Mouse (Mus musculus): ENCODE measurements at regions not wholly inside any gene's neighbourhood (a gene's known extent, or its start where the extent isn't known, plus 50 kb on each side); places are given as distances from the start of the nearest gene placed in this dataset.
"Not testable (repeated sequence)": the region's sequence is repeated elsewhere in the genome, so short reads cannot be mapped to it uniquely, and the experiment has no call there.

DNA sequence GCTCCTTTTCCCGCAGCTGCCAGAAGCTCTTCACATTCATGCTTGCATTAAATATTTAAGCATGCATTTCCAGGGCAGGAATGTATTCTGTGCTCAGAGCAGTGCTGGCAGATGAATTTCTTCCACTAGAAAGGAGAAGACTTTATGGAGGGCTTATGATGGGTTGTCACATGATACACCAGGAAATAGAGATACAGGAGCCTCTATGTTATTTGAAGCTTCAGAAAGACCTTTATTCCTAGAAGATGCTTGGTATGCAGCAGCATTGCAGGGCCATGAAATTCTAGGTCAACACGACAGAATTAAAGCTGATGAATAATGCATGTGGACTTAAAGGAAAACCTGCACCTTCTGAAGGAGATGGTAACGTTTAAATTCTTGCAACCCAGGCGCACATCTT is 212.1 kb downstream of the Adgrg6 start:
- no peak for DNase-seq (ENCODE audit: low spot score)

DNA sequence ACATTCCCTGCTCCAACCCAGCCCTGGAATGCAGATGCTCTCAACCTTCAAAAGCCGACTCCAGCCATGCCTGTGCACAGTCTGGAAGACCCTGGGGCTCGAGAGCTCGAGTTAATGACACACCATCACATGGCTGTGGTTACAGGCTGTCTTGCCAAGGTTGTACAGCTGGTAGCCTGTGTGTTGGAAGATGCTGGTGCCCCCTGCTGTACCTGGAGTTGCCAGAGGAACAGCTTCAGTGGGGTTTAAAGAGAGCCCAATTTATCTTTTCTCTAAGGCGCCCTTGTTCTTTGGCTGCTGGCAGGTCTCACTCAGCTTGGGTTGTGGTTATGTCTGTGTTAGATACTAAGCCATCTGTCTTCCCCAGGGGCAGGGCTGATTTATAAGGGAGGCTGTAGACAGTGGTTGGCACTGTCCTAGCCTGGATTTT is 212.8 kb downstream of the Adgrg6 start:
- no peak for DNase-seq (ENCODE audit: low spot score)

DNA sequence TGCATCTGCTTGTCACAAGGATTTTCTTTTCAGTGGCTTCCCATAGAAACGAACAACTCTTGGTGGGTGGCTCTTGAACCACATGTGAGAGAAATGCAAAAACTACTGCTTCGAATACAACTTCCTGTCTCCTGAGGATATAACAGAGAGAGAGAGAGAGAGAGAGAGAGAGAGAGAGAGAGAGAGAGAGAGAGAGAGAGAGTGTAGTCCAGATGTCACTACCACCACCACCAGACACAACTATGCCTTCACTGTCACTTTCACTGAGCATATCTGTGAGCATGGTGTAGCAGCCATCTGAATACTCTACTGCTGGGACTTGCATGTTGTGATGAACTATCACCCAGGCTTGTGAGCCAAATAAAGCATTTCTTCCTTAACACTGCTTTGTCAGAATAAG is 216.6 kb downstream of the Adgrg6 start:
- no peak for DNase-seq (ENCODE audit: low spot score)

DNA sequence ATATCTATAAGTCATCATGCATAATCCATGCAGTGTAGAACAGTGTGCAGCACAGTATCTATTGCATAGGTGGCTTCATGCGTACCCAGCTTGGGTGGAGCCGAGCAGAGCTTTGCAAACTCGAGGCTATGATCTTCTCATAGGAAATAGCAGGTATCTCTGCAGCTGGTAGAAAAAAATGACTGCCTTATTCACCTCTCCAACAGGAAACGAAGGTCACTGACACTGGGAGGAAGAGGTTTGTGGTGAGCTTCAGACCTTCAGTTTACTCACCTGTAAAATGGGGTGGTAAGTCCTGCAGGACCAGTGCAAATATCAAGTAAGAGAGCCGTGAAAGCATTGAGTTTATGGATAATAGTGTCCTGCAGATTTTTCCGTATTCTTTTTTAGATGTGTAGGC is 219.2 kb downstream of the Adgrg6 start:
- no peak for DNase-seq (ENCODE audit: low spot score)

DNA sequence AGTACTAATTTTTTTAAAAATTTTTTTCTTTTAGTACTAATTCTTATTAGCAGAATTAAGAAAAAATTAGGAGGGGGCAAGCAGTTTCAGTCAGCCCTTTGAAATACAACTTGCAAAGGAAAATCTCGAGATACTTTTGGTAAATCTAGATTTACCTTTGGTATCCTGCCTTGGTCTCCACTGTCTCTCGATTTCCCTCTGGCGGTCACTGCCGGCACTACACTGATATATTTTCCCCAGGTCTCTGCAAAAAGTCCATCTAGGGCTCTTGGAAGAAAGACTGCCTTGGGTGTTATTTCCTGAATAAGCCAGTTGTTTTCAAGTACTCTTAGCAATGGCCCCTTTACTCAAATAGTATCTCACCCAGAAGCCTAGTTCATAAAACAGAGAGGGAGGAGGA is 224.0 kb downstream of the Adgrg6 start:
- peak; percentile 56 for DNase-seq (ENCODE audit: low spot score)

DNA sequence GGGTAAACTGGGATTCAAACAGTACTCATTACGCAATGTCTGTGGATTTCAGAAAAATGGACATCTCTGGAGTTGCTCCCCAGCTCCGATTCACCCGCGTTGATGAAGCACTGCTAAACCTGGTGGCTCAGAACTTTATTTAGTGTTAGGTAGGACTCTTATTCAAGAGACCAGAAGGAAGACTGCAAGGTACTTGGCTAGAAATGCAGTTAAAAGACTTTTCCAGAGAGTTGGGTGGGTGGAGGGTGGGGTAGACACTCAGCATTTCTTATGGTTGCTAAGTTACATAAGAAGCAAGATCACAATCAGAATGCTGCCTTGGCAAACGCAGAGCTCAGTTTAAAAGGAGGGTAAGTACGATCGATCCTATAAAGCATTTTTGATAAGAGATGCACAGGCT is 230.2 kb downstream of the Adgrg6 start:
- no peak for DNase-seq (ENCODE audit: low spot score)

DNA sequence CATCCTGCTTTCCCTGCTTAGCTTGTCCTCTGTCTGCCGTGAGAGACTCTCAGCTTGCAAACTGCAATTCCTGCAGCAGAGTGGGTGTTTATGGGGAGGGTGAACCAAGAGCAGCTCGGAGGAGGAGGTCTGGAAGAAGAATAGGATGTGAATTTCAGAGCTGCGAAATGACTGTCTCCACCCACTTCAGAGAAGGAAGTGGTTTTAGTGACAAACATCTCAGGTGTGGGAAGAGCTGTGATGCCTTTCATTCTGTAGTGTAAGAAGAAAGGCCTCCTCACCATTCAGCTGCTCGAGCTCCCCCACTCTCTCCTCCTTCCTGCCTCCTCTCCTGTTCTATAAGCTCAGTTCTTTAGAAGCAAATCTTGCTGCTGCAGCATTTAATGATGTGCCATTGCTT is 230.9 kb downstream of the Adgrg6 start:
- DNase-seq (ENCODE audit: low spot score) = no peak

DNA sequence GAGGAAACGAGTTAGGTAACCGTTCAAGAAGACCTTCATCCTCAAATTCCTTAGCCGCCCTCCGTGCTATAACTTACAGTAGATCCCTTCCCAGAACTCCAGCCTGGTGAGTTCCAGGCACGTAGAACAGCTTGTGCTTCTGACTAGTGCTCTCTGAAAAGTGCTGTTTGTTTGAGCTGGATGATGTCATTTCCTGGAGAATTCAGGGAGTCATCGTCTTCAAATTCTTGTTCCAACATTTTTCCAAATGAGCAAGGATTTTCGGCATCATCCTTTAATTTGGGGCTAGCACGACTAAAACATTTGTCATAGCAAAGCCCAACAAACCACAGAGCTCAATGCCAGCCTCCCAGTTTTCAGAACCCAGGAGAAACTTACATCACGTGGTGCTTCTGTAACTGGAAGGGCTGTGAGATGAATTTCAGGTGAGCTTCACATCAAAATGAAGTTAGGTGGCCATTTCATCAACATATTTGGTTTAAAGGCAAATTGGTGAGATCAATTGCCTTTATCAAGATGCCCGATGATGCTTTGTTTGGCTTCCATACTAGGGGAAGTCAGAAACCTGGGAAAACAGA is 231.4 kb downstream of the Adgrg6 start:
- DNase-seq (ENCODE audit: low spot score) = no peak

DNA sequence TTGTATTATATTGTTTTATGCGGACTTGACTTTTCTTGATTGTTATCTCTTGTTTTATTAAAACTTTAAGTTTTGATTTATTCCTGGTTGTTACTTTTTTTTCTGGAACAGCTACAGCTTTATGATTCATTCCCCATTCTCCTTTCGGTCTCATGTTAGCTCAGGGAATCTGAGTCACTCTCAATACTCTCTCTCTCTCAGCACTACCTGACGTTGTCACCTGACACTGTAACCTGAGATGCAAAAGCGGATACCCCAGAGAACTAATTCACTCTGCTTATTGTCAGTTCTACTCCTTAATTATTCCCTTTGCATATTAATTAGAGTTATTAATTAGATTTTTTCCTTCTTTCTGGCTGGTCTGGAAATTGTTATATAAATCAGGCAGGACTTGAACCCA is 232.5 kb downstream of the Adgrg6 start:
- DNase-seq (ENCODE audit: low spot score) = no peak

DNA sequence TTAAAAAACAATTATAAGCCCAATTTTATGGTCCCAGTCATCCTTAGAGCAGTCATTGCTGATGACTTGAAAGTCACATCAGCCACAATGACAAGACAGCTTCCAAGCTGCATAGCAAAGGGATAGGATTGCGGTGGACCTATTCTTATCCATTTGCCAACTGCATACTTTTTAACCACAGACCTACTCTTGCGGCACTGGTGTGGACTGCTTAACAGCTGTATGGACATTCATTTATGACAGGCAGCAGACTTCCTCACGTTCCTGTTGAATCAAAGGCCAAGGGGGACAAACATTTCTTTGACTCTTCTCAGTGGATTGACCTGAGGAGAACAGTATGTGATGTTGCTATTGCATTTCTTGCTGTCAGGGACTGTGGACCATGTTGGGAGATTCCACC is 233.5 kb downstream of the Adgrg6 start:
- no peak for DNase-seq (ENCODE audit: low spot score)

DNA sequence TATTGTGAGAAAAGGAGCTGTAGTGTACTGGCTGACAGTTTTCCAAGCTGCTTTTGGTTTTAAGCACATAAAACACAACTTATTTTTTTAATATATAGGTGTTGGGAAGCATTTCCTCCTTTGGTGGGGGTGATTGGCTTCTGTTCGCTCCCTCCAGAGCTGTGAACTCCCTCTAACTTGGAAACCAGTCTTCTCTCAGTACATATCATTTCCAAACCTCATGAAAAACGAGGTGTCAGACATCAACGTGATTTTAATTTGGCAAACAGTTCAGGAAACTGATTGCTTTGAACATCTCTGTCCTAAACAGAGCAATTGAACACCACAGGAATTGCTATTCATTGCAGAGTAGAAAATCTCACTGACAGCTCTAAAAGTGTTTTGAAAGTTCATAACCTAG is 238.6 kb downstream of the Adgrg6 start:
- DNase-seq (ENCODE audit: low spot score) = no peak

DNA sequence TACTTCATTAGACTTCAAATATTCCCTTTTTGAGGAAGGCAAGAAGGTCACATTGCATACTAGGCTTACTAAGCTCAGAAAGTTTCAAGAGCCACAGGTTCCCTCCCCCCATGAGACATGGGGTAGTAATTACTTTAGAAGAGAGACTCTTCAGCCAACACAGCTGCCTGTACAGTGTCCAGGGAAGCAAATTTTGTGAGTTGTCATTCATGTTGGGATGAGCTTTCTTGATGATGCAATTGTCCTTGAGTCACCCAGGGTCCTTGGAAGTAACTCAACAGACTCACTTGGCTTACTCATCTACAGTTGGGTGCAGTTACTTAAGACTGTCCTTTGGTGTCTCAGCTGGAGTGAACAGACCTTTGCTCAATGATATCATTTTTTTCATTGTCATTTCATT is 242.0 kb downstream of the Adgrg6 start:
- DNase-seq (ENCODE audit: low spot score) = no peak

DNA sequence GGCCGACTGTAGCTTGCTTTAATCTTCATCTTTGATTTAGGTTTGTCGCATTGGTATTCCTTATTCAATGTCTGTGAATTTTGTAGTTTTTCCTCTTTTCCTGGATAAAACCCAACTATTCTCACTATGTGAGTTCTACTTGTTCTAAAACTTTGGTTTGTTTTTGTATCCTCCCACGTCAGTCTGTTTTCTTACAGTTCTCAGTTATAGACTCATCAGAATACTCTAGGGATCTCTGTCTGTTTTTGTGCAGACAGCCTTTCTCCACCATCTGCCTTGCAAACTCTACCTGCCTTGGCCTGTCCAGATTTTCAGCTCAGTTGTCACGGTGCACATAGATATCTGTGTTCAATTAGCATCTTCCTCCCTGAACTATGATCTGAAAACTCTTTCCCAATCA is 249.3 kb downstream of the Adgrg6 start:
- DNase-seq (ENCODE audit: low spot score) = no peak

DNA sequence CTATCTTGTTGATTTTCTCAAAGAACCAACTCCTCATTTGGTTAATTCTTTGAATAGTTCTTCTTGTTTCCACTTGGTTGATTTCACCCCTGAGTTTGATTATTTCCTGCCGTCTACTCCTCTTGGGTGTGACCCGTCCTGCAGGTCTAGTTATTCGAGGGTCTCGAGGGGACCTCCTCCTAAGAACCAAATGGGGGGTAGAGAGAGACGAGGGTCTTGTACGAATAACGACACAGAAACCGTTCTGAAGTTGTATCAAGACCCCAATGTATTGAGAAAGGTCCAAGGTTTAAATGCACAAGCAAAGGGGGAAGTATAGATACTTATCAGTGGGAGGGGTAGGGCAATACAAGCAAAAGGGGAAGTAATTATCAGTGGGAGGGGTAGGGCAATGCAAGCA is 252.8 kb downstream of the Adgrg6 start:
- not testable (repeated sequence) for DNase-seq (ENCODE audit: low spot score)

DNA sequence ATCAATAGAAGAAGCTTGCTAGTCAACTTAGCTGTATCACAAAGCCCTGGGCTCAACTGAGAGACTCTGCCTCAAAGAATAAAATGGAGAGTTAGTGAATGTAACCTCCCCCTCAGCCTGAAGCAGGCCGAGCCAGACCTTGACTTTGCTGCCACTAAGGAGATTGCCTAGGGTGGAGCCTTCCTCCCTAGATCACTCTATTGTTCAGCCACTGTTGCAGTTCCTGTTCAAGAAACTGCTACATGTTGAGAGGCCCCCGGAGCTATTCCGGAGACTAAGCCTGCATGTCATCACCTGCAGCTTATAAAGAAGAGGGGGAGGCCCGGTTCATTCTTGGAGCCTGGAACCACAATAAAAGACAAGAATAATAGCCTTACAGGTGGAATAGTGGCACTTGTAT is 257.9 kb downstream of the Adgrg6 start:
- DNase-seq (ENCODE audit: low spot score) = no peak

DNA sequence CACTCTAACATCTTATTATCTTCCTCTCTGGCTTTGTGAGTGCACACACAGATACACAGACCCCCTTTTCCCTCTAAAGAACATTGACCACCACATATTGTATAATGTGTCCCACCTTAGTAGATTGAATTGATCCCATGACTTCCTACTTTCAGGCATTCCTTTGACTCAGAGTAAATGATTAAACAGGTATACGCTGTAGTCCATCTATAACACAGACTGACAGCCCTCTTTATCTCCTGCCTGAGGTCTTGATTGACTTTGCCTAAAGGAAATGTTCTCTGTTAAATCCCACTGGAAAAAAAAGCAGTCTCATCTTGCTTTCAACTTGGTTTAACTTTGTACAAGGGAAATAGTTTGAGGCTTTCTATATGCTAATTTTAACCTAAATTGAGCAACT is 268.8 kb downstream of the Adgrg6 start:
- DNase-seq (ENCODE audit: low spot score) = no peak

DNA sequence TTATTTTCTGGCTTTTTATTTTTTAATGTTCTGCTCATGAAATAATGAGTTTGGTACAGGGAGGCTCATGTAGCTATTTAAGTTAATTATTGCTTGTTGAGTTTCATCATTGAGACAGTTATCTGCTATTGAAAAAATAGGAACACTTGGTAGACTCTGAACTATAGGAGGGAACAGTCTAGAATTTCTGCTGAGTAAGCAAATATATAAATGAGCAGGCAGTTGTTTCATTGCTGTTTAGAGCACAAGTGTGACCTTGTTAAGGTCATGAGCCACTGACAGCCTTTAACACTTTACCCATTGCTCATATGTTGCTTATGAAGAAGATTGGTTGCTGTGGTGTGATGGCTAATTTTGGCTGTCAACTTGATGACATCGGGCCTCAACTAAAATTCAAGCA is 270.0 kb downstream of the Adgrg6 start:
- DNase-seq (ENCODE audit: low spot score) = no peak

DNA sequence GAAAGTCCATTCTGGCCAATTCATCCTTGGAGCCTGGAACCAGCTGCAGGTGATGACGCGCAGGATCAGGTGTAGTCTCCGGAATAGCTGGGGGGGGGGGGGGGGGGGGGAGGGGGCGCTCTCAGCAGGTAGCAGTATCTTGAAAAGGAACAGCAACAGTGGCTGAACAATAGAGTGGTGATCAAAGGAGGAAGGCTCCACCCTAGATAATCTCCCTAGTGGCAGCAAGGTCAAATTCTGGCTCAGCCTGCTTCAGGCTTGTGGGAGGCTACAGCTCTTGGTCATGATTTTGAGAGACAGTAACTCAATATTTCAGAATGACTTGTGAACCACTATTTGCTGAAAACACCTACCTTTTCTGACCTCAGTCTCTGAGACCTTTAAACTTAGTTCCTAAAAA is 275.5 kb downstream of the Adgrg6 start:
- no peak for DNase-seq (ENCODE audit: low spot score)

DNA sequence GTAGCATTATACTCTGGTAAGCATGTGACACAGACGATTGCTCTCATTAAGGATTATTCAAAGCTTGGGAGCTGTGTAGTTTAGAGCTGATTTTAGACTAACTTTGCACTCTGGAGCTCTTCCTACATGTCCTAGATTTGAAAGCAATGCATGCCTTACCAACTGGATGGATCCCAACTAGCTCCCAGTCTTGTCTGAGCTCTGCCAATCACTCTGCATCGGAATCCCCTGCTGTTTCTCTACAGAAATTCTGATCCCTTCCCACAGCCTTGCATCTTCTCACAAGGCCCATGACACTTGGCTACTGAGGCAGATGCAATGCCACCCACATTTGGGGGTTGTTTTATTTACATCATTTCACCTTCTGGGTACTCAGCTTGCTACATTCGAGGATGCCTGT is 277.8 kb downstream of the Adgrg6 start:
- no peak for DNase-seq (ENCODE audit: low spot score)

DNA sequence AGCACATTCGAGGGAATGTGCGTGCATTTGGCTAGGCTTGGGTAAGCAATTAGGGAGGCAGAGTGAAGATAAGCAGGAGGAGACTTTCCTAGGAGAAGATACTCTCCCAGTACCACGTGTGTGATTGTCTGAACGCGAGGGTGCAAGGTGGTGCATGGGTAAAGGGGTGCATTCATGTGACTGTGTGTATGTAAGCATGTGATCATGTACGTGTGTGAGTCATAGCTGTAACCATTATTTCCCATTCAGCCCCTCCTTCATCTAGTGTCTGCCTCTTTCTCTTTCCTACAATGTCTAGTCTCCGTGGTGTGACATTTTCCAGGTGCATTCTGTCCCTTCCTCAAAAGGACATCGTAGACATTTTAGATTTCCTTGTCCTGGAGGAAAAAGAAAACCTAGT is 273.8 kb downstream of the Hivep2 start:
- no peak for DNase-seq (ENCODE audit: low spot score)

DNA sequence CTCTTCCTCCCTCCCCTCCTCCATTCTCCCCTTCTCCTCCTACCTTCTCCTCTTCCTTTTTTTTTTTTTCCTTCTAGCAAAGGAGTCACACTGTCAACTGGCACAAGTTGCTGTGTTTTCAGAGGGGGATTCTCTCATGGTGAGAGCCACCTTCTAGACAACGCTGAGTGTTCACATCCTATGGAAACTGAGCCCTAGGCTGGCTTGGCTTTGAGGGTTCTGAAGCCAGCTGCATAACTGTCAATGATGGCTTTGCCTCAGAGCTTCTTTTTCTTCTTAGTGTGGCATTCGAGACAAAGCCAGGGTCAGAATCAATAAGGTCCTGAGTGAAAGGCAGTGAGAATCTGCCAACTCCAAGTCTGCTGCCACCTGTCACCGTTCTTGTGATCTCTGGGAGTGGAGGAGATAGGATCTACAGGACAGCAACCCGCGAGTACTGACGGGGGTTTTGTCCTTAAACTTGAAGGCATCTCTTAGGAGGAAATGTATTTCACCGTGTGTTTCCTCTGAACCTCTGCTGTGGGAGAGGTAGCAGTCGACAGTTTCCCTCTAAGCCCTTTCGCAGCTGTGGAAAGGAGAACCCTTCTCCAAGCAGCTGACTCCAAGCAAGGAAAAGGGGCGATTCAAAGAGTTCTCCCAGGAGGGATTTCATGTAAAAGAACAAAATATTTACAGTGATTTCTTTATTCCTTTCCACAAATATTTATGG is 269.2 kb downstream of the Hivep2 start:
- no peak for DNase-seq (ENCODE audit: low spot score)

DNA sequence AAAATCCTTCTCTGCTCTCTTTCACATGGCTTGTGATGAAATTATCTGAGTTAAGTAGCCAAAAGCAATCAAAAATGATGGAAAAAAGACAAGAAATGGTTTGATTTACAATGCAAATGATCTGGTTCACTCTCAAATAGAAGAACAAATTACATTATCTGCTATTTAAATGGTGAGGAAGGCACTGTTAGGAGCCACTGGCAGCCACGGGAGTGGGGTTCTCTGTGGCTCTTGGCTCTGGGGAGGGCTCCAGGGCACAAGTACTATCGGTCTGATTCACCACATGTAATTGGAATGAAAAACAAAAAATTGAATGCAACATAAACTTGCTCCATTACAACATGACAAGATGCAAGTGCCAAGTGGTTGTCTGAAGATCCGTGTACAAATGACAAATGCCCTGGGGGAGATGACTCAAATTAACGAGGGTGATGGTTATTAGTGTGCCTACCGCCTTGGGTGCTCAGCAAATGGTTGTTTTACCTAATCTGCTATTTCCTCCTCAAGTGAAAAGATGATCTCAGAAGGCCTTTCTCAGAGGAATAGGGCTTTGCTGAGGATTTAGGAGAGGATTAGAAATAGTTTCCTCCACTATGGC is 268.2 kb downstream of the Hivep2 start:
- DNase-seq (ENCODE audit: low spot score) = no peak

DNA sequence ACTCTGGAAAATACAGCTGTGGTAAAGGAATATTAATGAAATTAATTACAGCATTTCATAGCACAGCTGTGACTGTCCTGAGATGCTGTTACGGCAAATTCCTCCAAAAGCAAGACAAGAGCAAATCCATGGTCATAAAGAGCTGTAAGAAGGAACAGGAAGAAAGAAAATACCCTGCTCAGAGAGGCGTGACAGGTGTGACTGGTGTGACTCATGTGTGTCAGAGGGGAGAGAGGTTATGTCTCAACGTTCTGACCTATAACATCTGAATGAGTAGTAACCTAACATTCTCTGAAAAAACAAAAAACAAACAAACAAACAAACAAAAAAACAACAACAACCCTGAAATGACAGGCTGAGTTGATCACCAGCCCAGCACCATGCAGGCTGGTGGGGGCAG is 267.5 kb downstream of the Hivep2 start:
- no peak for DNase-seq (ENCODE audit: low spot score)

DNA sequence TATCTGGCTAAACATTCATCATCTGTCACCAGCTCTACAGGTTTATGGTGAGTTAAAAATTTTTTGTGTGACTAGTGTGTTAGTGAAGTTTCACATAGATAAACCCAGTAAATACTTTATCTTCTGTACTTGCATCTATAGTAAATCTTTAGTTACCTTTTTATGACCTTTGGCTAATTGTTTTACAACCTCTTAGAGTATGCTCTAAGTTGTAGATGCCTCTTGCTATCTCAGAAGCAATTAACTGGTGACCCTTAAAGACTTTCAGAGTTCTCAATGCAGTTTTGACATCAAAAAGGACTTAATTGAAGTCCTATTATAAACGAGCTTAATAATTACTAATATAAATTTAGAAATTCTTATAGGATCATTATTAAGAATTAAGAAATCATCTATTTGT is 265.6 kb downstream of the Hivep2 start:
- DNase-seq (ENCODE audit: low spot score) = no peak
